Mouse (Mus musculus) macrophage (primary cell): Measurements from ENCODE around the gene Capns1. TPM values are rescaled to one million over a fixed set of nuclear protein-coding genes. Genes with fewer than 3 reads are reported as not detected.
"Not testable (repeated sequence)": the region's sequence is repeated elsewhere in the genome, so short reads cannot be mapped to it uniquely, and the experiment has no call there.

Experiments used
- H3K27ac ChIP-seq: fragments of 350-480 bp; formaldehyde crosslinking; 2 replicates; pipeline ENCODE4 v1.9.0; 2021
- H3K36me3 ChIP-seq: fragments of 350-480 bp; formaldehyde crosslinking; 2 replicates; pipeline ENCODE4 v1.9.0; 2021; ENCODE audit errors: inconsistent target
- H3K4me3 ChIP-seq: fragments of 350-480 bp; formaldehyde crosslinking; 2 replicates; pipeline ENCODE4 v1.9.0; 2021; ENCODE audit errors: inconsistent target
- H3K79me2 ChIP-seq: fragments of 350-480 bp; formaldehyde crosslinking; 2 replicates; pipeline ENCODE4 v1.9.0; 2021; ENCODE audit errors: inconsistent target
- WGBS: methylation state at CpG from one replicate; pipeline ENCODE4 v1.1.7; 2026; ENCODE audit warnings: inconsistent platforms; ENCODE audit not compliant: missing documents; 5-methylcytosine and 5-hydroxymethylcytosine counted together
- polyA plus RNA-seq: library from polyadenylated mRNA; stranded (reverse); fragments of 250-400 nt; gene quantifications from 3 replicates; pipeline ENCODE4 v1.2.4, GENCODE M21; 2018; ENCODE audit warnings: inconsistent platforms

The Capns1 gene
- polyA plus RNA-seq, 1 experiment from 2014 or later: 602 TPM

DNA sequence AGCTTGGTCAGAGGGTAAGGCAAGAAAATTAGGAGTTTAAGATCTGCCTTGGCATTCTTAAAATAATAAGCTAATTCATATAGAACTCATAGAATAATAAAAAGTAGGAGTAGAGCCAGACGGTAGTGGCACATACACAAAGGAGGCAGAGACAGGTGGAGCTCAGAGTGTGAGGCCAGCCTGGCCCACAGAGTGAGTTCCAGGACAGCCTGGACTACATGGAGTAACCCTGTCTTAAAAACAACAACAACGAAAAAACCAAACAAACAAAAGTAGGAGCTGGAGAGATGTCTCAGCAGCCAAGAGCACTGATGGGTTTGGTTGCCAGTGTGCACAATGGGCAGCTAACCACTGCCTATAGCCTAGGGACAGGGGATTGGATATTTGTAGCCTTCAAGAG is 18.7 kb upstream of the Capns1 start:
- H3K27ac ChIP-seq: no peak overlapping the region
- no peaks in the 10 kb centered on the region for H3K36me3 ChIP-seq
- no peak overlapping the region for H3K4me3 ChIP-seq
- no peaks in the 10 kb centered on the region for H3K79me2 ChIP-seq
- 90% methylated on average over 2 of the region's 2 CpGs for WGBS

DNA sequence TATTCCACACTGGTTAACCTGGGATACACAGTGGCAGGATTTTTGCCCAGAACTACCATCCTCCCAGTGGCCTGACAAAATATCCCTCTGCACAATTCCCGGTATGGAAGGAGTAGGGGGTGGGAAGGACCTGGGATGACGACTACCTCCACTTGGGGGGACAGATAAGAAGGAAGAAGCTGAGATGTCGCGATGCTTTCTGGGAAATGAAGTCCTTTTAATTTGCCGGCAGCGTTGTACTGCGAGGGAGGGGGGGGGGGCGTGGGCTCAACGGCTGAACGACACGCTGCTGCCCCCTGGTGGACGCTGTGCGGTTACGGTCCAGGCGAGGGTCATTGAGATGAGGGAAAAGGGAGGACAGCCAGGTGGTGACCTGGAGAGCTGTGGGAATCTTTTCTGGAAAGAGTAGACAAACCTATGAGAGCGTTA is 18.1 kb upstream of the Capns1 start:
- H3K4me3 ChIP-seq: no peak overlapping the region

DNA sequence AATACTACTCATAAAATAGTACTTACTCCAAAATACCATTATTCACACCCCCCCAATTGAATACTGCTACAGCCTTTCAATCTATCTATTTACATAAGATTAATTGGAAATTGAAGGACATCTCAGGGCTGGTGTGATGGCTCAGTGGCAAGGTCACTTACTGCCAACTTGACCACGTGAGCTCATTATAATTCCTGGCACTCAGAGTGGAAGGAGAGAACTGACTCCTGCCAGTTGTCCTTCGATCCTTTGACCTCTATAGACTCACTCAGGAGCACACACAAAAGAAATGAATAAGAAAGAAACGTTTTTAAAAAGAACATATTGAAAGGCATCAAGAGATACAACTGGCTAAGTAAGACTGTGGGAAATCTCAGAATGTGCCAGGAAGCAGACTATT is 17.3 kb upstream of the Capns1 start:
- WGBS: 96% methylated on average over 3 of the region's 3 CpGs
- H3K36me3 ChIP-seq: no peaks in the 10 kb centered on the region
- no peak overlapping the region for H3K27ac ChIP-seq
- no peaks in the 10 kb centered on the region for H3K79me2 ChIP-seq
- no peak overlapping the region for H3K4me3 ChIP-seq

More for the DNA sequence above, 18.1 kb upstream of the Capns1 start:
- under 1% methylated on average over 16 of the region's 16 CpGs for WGBS
- Histone ChIP-seq H3K36me3 (no peaks in the 10 kb centered on the region), H3K27ac (no peak overlapping the region), H3K79me2 (no peaks in the 10 kb centered on the region)

DNA sequence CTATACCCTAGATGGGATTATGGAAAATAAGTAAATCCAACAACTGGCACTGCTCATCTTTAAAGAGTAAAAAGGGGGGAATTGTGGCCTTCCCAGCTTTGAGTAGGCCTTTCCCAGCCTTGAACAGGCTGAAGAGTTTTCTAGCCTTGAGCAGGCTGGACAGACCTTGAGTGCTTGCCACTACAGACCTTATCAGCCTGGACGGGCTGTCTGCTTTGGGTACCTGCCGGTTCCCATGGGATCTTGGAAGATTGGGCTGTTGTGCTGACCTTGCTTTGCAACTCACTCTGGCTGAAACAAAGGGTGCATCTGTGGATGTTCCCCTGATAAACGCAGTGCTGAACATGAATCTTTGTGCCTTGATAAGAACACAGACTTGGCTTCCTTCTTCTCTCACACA is 15.3 kb upstream of the Capns1 start:
- WGBS: 93% methylated on average over 3 of the region's 3 CpGs
- Histone ChIP-seq H3K4me3 (no peak overlapping the region), H3K79me2 (no peaks in the 10 kb centered on the region), H3K36me3 (no peaks in the 10 kb centered on the region), H3K27ac (no peak overlapping the region)

DNA sequence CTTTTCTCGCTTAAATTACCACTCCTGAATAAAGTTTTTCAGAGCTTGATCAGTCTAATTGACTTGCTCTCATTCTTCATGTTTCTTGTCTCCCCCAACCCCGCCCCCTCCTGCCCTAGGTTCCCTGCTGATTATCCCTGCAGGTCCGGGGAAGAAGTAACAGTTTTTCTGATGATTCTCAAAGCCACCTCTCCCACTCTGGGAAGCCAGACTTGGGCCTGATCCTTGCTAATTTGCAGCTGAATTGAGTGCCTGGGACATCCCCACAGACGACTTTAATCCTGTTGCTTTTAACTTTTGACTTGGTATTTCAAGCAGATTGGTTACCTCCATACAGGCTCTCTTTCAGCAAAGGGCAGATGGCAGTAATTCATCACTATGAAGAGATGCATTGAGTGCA is 12.4 kb upstream of the Capns1 start:
- no peak overlapping the region for H3K4me3 ChIP-seq
- H3K79me2 ChIP-seq: no peaks in the 10 kb centered on the region
- WGBS: 63% methylated on average over 3 of the region's 4 CpGs
- H3K27ac ChIP-seq: no peak overlapping the region
- H3K36me3 ChIP-seq: no peaks in the 10 kb centered on the region

DNA sequence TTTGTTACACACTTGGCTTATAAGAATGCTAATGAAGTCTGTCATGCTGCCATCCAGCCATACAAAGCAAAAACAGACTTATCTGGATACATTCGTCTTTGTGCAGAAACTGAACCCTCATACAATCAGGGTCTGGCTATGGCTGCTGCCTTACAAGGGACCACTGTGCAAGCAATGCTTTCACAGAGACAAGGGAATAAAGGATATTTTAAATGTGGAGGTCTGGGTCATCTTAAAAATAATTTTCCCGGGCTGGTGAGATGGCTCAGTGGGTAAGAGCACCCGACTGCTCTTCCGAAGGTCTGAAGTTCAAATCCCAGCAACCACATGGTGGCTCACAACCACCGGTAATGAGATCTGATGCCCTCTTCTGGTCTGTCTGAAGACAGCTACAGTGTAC is 7.8 kb upstream of the Capns1 start:
- H3K27ac ChIP-seq, H3K79me2 ChIP-seq, H3K36me3 ChIP-seq, H3K4me3 ChIP-seq: not testable (repeated sequence)
- 69% methylated on average over 5 of the region's 5 CpGs for WGBS

DNA sequence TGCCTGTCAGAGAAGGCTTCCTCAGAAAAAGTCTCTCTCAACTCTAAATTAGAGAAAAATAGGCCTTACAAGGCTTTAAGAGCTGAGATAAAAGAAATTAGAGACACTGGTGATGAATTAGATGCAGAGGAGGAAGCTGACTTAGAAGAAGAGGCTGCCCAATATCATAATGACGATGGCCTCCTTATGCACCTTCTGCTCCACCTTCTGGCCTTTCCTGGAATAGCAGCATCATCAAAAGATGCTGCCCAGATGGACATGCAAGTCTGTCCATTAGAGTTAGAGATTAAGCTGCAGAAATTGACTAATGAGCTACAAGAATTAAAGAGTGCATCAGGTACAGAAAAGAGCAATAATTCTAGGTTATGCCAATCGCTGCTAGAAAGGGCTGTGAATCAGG is 6.8 kb upstream of the Capns1 start:
- no peaks in the 10 kb centered on the region for H3K36me3 ChIP-seq
- WGBS: 14% methylated on average over 2 of the region's 2 CpGs
- no peaks in the 10 kb centered on the region for H3K79me2 ChIP-seq
- H3K27ac ChIP-seq: no peak overlapping the region
- H3K4me3 ChIP-seq: no peak overlapping the region

DNA sequence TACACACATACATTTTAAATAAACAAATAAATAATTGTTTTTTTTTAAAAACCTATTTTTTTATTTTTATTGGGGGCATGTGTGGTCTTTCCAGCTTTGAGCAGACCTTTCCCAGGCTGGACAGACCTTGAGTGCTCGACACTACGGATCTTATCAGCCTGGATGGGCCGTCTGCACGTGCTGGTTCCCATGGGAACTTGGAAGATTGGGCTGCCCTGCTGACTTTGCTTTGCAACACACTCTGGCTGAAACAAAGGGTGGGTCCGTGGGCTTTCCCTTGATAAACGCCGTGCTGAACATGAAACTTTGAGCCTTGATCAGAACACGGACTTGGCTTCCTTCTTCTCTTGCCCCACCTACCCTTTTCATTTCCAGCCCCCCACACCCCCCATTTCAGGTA is 5.8 kb upstream of the Capns1 start:
- H3K79me2 ChIP-seq: no peaks in the 10 kb centered on the region
- H3K36me3 ChIP-seq: no peaks in the 10 kb centered on the region
- WGBS: 49% methylated on average over 8 of the region's 8 CpGs
- H3K27ac ChIP-seq: no peak overlapping the region
- no peak overlapping the region for H3K4me3 ChIP-seq

DNA sequence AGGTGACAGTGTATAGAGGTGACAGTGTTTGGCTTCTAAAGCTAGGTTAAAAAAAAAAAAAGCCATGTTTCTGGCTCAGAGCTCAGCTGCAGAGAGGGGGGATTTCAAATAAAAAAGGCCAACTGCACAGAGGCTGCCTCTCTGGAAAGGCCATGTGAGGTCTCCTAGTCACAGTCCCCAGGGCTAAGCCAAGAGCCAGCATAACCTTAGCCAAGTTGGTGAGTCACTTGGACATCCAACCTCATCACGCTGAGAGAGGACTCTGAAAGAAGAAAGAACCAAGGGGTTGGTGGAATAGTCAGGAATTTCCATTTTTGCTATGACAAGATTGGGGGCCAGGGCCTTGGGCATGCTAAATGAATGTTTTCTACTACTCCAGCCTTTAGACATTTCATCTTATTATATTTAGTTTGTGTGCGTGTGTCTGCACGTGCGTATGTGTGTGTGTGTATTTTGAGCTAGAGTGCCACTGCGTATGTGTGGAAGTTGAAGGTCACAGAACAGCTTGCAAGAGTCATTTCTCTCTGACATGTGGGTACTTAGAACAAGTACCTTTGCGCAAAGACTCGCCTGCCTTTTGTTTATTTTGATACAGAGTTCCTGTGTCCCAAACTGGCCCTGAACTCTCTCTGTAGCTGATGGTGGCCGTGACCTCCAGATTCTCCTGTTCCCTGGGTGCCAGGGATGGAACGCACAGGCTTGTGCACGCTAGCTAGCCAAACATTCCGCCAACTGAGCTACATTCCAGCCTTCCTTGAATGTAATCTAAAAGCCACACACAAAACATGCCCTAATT is 4.5 kb upstream of the Capns1 start:
- WGBS: 96% methylated on average over 11 of the region's 11 CpGs
- no peaks in the 10 kb centered on the region for H3K79me2 ChIP-seq
- no peak overlapping the region for H3K4me3 ChIP-seq
- no peak overlapping the region for H3K27ac ChIP-seq
- no peaks in the 10 kb centered on the region for H3K36me3 ChIP-seq

DNA sequence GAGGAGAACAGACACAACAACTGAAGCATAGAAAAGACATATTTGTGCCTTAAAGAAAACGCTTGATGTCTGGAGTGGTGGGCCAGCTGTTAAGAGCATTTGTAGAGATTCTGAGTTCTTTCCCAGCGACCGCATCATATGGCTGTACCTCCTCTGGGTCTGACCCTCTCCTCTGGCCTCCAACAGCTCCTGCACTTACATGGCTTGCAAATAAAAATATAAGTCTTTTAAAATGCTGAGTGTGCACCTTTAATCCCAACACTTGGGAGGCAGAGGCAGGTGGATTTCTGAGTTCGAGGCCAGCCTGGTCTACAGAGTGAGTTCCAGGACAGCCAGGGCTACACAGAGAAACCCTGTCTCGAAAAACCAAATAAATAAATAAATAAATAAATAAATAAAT is 2.0 kb upstream of the Capns1 start:
- H3K36me3 ChIP-seq, H3K27ac ChIP-seq, H3K79me2 ChIP-seq, H3K4me3 ChIP-seq: not testable (repeated sequence)
- 100% methylated on average over 3 of the region's 5 CpGs for WGBS

DNA sequence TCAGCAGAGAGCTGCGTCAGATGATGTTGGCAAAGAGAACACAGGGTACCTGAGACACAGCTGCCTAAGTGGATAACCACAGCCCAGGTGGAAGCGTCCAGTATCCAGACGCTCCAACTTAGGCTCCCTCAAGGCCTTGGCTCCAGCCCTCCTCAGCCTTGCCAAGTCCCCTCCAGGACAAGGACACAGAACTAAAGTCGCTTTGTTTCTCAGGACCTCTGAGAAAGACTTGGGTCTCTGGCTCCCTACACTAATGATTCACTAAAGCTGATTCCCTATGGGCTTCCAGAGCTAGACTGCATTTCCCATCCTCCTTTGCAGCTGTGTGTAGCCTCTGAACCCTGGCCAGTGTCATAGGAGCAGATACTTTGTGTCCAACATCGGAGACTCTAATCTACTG is 1.6 kb upstream of the Capns1 start:
- 94% methylated on average over 5 of the region's 5 CpGs for WGBS
- Histone ChIP-seq H3K27ac (no peak overlapping the region), H3K79me2 (no peaks in the 10 kb centered on the region), H3K36me3 (no peaks in the 10 kb centered on the region), H3K4me3 (no peak overlapping the region)

DNA sequence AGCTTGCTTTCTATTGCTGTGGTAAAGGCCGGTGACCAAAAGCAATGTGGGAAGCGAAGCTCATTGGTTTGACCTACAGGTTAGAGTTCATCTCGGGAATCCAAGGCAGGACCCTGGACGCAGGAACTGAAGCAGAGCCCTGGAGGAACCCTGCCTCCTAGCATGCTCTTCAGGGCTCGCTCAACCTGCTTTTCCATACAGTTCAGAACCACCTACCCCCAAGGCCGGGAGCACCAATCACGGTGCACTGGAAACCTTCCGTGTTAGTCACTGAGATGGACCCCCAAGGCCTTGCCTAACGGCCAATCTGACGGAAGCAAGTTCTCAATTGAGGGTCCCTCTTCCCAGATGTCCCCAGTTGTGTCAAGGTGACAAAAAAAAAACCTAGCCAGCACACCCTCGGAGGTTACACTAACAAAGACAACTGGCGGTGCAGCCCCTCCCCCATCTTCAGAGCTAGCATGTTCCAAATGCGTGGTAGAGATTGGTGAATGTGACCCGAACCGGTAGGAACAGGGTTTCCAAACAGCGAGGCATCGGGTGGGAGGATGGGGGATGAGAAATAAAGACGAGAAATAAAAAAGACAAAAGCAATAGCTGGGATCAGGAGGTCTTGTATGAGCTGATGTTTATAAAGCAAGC is 1.0 kb upstream of the Capns1 start:
- H3K27ac ChIP-seq: no peak overlapping the region
- peaks cover 2% of the 10 kb centered on the region for H3K79me2 ChIP-seq
- H3K4me3 ChIP-seq: no peak overlapping the region
- 88% methylated on average over 18 of the region's 18 CpGs for WGBS
- H3K36me3 ChIP-seq: no peaks in the 10 kb centered on the region

DNA sequence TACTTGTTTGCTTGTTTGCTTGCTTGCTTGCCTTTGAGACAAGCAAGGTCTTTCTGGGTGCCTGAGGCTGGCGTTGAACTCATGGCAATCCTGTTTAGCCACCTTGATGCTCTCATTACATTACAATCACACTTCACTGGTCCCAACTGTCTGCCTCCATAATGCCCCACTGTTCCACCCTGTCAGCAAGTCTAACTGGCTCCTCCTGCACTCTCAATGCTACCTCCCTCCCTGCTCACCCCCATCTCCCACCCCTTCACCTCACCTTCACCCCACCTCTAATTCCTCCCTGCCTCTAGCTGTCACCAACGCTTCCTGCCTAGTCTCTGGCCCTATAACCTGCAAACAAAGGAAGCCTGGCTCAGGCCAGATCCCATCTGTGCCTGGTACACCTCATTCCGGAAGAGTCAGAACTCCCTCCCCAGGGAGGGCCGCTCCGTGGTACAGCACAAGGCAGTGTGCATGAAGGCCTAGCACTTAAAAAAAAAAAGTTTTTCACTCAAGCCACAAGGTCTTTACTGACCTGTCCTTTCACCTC is 950 bp downstream of the Capns1 start:
- WGBS: 51% methylated on average over 5 of the region's 5 CpGs
- Histone ChIP-seq H3K79me2 (peaks cover 20% of the 10 kb centered on the region), H3K36me3 (peaks cover 3% of the 10 kb centered on the region; the same call in 1 of the 2 replicates), H3K4me3 (no peak overlapping the region), H3K27ac (no peak overlapping the region)

DNA sequence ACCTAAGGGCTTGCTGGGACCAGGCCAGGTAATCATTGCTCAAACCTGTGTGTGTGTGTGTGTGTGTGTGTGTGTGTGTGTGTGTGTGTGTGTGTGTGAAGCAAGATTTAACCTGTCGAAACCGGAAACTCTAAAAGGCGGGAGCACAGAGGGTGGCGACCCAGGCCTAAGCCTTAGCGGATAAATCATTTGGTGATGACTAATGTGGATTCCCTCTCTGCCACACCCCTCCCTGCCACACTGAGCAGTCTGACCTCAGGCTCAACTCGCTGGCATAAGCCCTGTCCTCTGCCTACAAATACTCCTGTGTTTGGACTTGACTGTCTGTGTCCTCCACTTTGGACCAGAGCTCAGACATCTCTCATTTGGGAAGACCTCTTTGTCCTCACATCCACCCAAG is 2.4 kb downstream of the Capns1 start:
- 34% methylated on average over 3 of the region's 6 CpGs for WGBS
- Histone ChIP-seq H3K36me3 (peaks cover 18% of the 10 kb centered on the region), H3K79me2 (peaks cover 35% of the 10 kb centered on the region), H3K27ac (no peak overlapping the region), H3K4me3 (no peak overlapping the region)

DNA sequence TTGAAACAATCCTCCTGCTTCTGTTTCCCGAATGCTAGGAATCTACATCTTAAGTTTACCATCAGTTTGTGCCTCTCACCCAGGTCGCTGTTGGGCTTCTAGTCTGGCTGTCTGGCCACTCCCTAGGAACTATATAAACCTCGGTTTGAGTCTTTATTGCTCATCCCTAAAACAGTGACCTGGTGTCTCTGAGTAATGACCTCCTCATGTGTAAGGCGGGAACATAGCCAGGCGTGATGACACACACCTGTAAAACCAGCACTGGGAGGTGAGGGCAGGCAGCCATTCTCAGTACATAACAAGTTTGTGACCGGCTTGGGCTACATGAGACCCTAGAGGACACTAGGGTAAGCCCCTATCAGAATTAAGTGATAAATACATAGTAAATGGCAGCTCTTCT is 3.1 kb downstream of the Capns1 start:
- Histone ChIP-seq H3K79me2 (peaks cover 39% of the 10 kb centered on the region), H3K36me3 (peaks cover 25% of the 10 kb centered on the region), H3K27ac (no peak overlapping the region), H3K4me3 (no peak overlapping the region)
- WGBS: 73% methylated on average over 6 of the region's 6 CpGs
